Comparison of ENCODE assay signal across 8 mouse cellular contexts in genomic region chr13:54072526-54073057, GRCm38 (mm10). TPM values are rescaled to one million over a fixed set of nuclear protein-coding genes. Genes with fewer than 3 reads are reported as not detected.
DNase-seq lines count a peak whose midpoint lies in the region; ATAC-seq and TF ChIP-seq lines count a peak whose summit lies in the region.

No protein-coding gene starts in this region.

- H3K9me3 ChIP-seq in hindbrain, embryonic 16.5 days (ENCODE audit: control insufficient read depth, low read length) = no peaks in the 10 kb centered on the region
- H3K9me3 ChIP-seq in midbrain, postnatal 0 days (ENCODE audit: low read length) = no peaks in the 10 kb centered on the region

- H3K27ac ChIP-seq in liver, adult 2 months (replicated peaks; ENCODE audit: insufficient read depth, low read depth, low read length) = peak overlapping the region; percentile 96
- peak overlapping the region; percentile 87 for H3K27ac ChIP-seq in hindbrain, embryonic 16.5 days (ENCODE audit: low read depth, low read length)
- peak overlapping the region; percentile 85; the same call in 1 of the 2 replicates for H3K27ac ChIP-seq in midbrain, postnatal 0 days (ENCODE audit: low read depth, low read length)

- 9% methylated on average over 10 of the region's 10 CpGs for whole genome bisulfite sequencing in liver, adult 2 months
- 35% methylated on average over 10 of the region's 10 CpGs for WGBS in hindbrain, embryonic 16.5 days
- WGBS in midbrain, postnatal 0 days = 32% methylated on average over 10 of the region's 10 CpGs

- H3K4me1 ChIP-seq in liver, adult 2 months (ENCODE audit: control insufficient read depth, insufficient read depth, low read length) = peaks cover 26% of the 10 kb centered on the region
- H3K4me1 ChIP-seq in hindbrain, embryonic 16.5 days (ENCODE audit: control insufficient read depth, insufficient read depth, low read depth, low read length) = peaks cover 14% of the 10 kb centered on the region
- H3K4me1 ChIP-seq in midbrain, postnatal 0 days (ENCODE audit: insufficient read depth, low read length) = 0 out of 2 replicates have a peak, but pooled peaks cover 7% of the 10 kb centered on the region

- no peaks in the 10 kb centered on the region for H3K27me3 ChIP-seq in liver, adult 2 months (ENCODE audit: control insufficient read depth, insufficient read depth, low read length)
- H3K27me3 ChIP-seq in hindbrain, embryonic 16.5 days (replicated peaks; ENCODE audit: control insufficient read depth, insufficient read depth, low read length) = no peaks in the 10 kb centered on the region
- no peaks in the 10 kb centered on the region for H3K27me3 ChIP-seq in midbrain, postnatal 0 days (ENCODE audit: insufficient read depth, low read length)

- peaks cover 11% of the 10 kb centered on the region; the same call in 1 of the 2 replicates for H3K79me2 ChIP-seq in liver, adult 2 months (ENCODE audit: control insufficient read depth, insufficient read depth, low read length)

- peak overlapping the region; percentile 70 for H3K4me3 ChIP-seq in liver, adult 2 months (ENCODE audit: insufficient read depth, low read depth, low read length)
- H3K4me3 ChIP-seq in hindbrain, embryonic 16.5 days (ENCODE audit: low read length) = peak overlapping the region; percentile 74
- peak overlapping the region; percentile 71 for H3K4me3 ChIP-seq in midbrain, postnatal 0 days (ENCODE audit: low read depth, low read length)

- no peak for DNase-seq in liver, adult 2 months (ENCODE audit: extremely low read depth, low read depth, low spot score)
- DNase-seq in liver = no peak
- peak; percentile 15 for DNase-seq in c-Kit-positive CD71-positive TER-119-negative erythroid progenitor cells, embryonic 14.5 days (ENCODE audit: low read depth)
- no peak for DNase-seq in midbrain, postnatal 0 days (ENCODE audit: low spot score)
- no peak for DNase-seq in right cerebral cortex, postnatal 10 days (ENCODE audit: low spot score in 2 of 2)

- peak overlapping the region; percentile 77 for H3K4me2 ChIP-seq in hindbrain, embryonic 16.5 days (ENCODE audit: low read length)
- peak overlapping the region; percentile 74 for H3K4me2 ChIP-seq in midbrain, postnatal 0 days (ENCODE audit: low read depth, low read length, poor library complexity, severe bottlenecking)

- no peak for TF ChIP-seq CTCF in liver, adult 2 months (IDR thresholded peaks at IDR 0.05; ENCODE audit: low read depth, low read length)
- no peak for TF ChIP-seq CTCF in midbrain, postnatal 0 days (IDR thresholded peaks at IDR 0.05)

- no peaks in the 10 kb centered on the region for H3K36me3 ChIP-seq in liver, adult 2 months (ENCODE audit: control insufficient read depth, insufficient read depth, low read length)
- no peaks in the 10 kb centered on the region for H3K36me3 ChIP-seq in hindbrain, embryonic 16.5 days (ENCODE audit: control insufficient read depth, insufficient read depth, low read length)
- no peaks in the 10 kb centered on the region for H3K36me3 ChIP-seq in midbrain, postnatal 0 days (ENCODE audit: insufficient read depth, low read length)

- ATAC-seq in hindbrain, embryonic 16.5 days = no peak
- ATAC-seq in midbrain, postnatal 0 days (ENCODE audit: low FRiP score) = no peak
- ATAC-seq in monocyte, adult 5-6 weeks (replicated peaks; ENCODE audit: insufficient number of reproducible peaks, low FRiP score, low TSS enrichment, poor library complexity, severe bottlenecking) = no peak
- no peak for ATAC-seq in megakaryocyte progenitor cell, adult 5-6 weeks (replicated peaks; ENCODE audit: poor library complexity)

- H3K9ac ChIP-seq in liver, adult 2 months (ENCODE audit: low read depth, low read length) = peak overlapping the region; percentile 84
- H3K9ac ChIP-seq in hindbrain, embryonic 16.5 days (ENCODE audit: low read depth, low read length) = peak overlapping the region; percentile 91
- H3K9ac ChIP-seq in midbrain, postnatal 0 days (replicated peaks; ENCODE audit: low read length, poor library complexity, severe bottlenecking) = no peak overlapping the region

- TF ChIP-seq POLR2A in liver, adult 2 months (IDR thresholded peaks at IDR 0.05; ENCODE audit: extremely low read depth, insufficient read depth, low read length) = no peak

RNA-seq across cellular contexts. Expression of gene Sfxn1, which starts 0.9 kb away (rescaled TPM):
- total RNA-seq in liver, adult 2 months (2014; rRNA removed) = 63.2 and 77.3 TPM in 2 replicates
- polyA plus RNA-seq in liver, adult 2 months (2012; rRNA removed) = 26.2 and 38.2 TPM in 2 replicates
- 89.7 and 97.0 TPM in 2 replicates for polyA plus RNA-seq in hindbrain, embryonic 16.5 days (2015; fragmentation: Nextera tagmentation; extraction: Ambion mirVana)
- total RNA-seq in midbrain, postnatal 0 days (2014; rRNA removed) = 81.8 and 93.2 TPM in 2 replicates
- 128 and 137 TPM in 2 replicates for polyA plus RNA-seq in midbrain, postnatal 0 days (2015; fragmentation: Nextera tagmentation; extraction: Ambion mirVana)
- total RNA-seq in monocyte, adult 5-6 weeks (2017) = 8.5 to 25.4 TPM (median 10.1 TPM) in 3 replicates
- total RNA-seq in megakaryocyte progenitor cell, adult 5-6 weeks (2015) = 156 and 162 TPM in 2 replicates
- 82.3 and 98.5 TPM in 2 replicates for total RNA-seq in megakaryocyte progenitor cell, adult 5-6 weeks (2017)

RNA-seq across cellular contexts. Expression of gene Drd1, which starts 17.1 kb away (rescaled TPM):
- not detected in 2 replicates for total RNA-seq in liver, adult 2 months (2014; rRNA removed)
- not detected in 2 replicates for polyA plus RNA-seq in liver, adult 2 months (2012; rRNA removed)
- 2.1 and 2.4 TPM in 2 replicates for polyA plus RNA-seq in hindbrain, embryonic 16.5 days (2015; fragmentation: Nextera tagmentation; extraction: Ambion mirVana)
- total RNA-seq in midbrain, postnatal 0 days (2014; rRNA removed) = 2.1 and 3.4 TPM in 2 replicates
- 1.9 and 2.4 TPM in 2 replicates for polyA plus RNA-seq in midbrain, postnatal 0 days (2015; fragmentation: Nextera tagmentation; extraction: Ambion mirVana)
- not detected in 3 replicates for total RNA-seq in monocyte, adult 5-6 weeks (2017)
- total RNA-seq in megakaryocyte progenitor cell, adult 5-6 weeks (2015) = not detected in 2 replicates
- not detected in 2 replicates for total RNA-seq in megakaryocyte progenitor cell, adult 5-6 weeks (2017)
